Mouse (Mus musculus) spleen, postnatal 4 days (tissue): ENCODE measurements around the gene Gpc6.

ENCODE experiments used
- DNase-seq, 2 experiments: peaks; one replicate each; pipeline ENCODE4 v3.0.0; 2022; ENCODE audit warnings: low spot score in 2 of 2

Gene Gpc6

GRCm38 (mm10) chr14:118009541-118009940 is 1084.4 kb downstream of the Gpc6 start:
- DNase-seq, result no peak

DNA sequence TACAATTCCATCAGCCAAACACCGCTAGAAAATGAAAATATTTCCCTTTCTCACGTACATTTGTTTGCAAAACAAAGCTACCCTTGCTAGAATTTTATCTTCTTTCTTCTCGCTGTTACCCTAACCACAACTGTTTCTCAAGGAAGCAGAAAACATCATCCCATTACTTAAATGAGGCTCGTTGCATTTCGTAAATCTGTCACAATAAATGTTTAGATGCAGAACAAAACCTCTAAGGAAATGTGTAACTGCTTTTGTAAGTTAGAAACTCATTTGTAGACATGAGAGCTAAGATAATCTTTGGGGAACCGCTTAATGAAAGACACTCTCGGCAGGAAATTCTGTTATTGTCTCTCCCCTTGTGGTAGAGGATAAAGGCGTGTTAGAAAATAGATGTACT is 1088.1 kb downstream of the Gpc6 start:
- DNase-seq, result no peak

- no peak for DNase-seq
Measured at GRCm38 (mm10) chr14:118019314-118019713, 1094.2 kb downstream of the Gpc6 start.

GRCm38 (mm10) chr14:118021867-118022543 is 1096.9 kb downstream of the Gpc6 start:
- no peak for DNase-seq
